Mouse (Mus musculus): ENCODE measurements around the gene Zfhx3. TPM values are rescaled to one million over a fixed set of nuclear protein-coding genes. Genes with fewer than 3 reads are reported as not detected.
"Not testable (repeated sequence)": the region's sequence is repeated elsewhere in the genome, so short reads cannot be mapped to it uniquely, and the experiment has no call there.

Zfhx3 gene
- polyA plus RNA-seq (2012; rRNA removed) = 1.4 and 1.5 TPM in 2 replicates

DNA sequence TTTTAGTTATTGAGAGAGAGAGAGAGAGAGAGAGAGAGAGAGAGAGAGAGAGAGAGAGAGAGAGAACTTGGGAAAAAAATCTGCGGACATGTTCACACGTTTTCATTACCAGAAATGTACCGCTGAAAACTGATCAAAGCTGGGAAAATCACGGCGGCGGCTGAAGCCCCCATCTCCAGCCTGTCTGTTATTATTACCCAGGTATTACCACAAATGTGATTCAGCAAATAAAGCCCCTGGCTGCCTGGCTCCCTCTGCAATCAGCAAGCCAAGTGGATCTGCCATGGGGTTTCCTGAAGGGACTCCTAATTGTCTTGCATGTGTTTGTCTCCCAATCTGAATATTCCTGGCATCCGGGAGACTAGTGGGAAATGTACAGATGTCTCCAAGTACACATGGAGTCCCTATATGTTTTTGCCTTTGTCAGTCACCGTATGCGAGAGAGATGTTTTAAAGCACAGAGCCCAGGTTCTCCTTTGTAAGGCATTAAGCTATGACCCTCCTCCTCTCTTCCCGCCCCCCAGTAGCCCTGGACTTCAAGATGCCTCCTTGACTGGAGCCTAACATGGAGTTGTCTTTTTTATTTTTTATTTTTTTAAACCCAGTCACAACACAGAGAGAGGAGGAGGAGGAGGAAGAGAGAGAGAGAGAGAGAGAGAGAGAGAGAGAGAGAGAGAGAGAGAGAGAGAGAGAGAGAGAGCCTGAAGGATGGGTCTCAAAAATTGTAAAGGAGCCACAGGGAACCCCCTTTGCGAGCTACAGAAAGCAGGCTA lies at the start of gene Zfhx3:
Zfhx3 (plus strand) TSS at position 723 of the 773 bp plus-strand sequence.
- DNase-seq (ENCODE audit: extremely low spot score in 1 of 2, low spot score in 1 of 2) = no peak

DNA sequence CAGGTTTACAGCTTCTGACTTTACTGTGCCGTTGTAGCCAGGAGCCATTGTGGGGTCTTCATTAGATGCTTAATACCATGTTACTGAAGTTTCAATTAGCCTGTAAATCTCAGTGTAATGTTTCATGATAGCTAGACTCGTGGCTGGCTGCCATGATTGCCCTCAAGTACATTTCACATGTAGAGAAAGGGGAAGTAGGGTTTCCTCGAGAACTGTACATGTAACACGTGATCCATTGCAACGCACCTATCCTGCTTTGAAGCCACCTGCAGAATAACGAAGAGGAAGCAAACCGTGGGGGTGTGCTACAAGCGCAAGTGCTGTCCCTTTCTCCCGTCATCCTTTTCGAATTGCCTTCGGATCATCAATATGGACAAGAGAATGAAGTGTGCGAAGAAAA lies 23.5 kb upstream of the Zfhx3 start:
- DNase-seq (ENCODE audit: extremely low spot score in 1 of 2, low spot score in 1 of 2) = no peak

DNA sequence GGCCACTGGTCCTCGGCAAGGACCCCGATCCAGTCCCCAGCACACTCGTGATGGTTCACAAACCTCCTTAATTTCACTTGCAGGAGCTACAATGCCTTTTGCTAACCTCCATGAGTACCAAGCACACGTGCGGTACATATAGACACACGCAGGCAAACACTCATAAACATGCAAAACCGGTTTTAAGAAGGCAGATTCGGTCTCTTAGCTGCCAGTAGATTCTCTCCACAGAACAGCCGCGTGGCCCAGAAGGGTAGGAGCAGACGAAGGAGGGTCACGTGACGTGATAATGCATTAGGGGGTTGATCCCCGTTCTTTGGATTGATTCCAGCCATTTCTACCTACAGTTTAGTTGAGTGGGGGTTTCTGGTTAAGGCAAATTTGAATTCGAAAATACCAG lies 16.3 kb upstream of the Zfhx3 start:
- no peak for DNase-seq (ENCODE audit: extremely low spot score in 1 of 2, low spot score in 1 of 2)

DNA sequence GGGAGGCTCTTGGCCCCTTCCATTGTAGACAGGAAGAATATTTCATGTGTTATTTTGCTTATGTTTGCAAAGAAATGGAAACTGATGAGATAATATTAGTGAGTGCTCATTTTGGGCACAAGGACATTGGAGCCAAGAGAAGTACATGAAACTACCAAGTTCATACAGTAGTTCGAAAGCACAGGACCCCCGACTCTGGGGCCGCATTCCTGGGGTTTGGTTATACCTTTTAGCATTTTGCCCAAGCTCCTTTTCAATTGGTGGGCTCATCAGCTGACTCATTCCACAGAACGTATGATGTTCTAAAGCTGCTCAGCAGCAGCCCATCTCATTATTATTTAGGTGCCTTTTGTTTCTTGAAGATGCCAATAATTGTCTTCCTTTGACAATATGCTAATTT lies 5.7 kb upstream of the Zfhx3 start:
- no peak for DNase-seq (ENCODE audit: extremely low spot score in 1 of 2, low spot score in 1 of 2)

DNA sequence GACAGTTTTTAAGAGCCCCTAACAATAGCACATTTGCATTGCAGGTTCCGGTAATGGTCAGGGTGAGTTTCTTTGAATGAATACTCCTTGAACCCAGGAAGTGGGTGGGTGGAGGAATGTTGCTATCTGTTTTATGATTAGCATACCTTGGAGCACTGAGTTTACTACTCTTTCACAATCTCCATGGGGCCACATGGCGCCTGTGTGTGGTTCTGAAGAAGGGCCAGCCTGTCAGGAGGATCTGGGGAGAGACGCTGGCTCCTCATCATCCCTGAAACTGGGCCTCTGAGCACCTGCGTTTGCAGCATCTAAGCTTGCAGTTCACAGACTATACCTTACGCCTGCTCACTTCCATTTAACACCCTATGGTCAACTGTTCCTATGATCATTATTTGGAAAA lies 4.2 kb upstream of the Zfhx3 start:
- DNase-seq (ENCODE audit: extremely low spot score in 1 of 2, low spot score in 1 of 2) = not testable (repeated sequence)

DNA sequence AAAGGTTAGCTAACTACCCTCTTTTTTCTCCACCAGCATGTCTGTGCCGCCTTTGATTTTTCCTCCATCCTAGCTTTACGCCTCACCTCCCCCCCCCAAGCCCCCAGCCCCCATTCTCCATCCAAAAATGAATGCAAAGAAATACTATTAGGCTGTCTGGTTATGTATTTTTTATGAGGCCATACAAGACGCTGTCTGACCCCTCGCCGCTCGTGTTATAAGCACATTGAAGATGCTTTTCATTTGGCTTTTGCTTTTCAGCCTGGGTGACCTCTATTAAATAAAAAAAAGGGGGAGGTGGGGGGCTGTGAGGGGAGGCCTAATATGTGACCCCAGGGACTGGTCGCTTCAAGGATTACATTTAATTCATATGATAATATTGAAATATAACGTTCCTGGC lies 2.3 kb upstream of the Zfhx3 start:
- DNase-seq (ENCODE audit: extremely low spot score in 1 of 2, low spot score in 1 of 2) = no peak

DNA sequence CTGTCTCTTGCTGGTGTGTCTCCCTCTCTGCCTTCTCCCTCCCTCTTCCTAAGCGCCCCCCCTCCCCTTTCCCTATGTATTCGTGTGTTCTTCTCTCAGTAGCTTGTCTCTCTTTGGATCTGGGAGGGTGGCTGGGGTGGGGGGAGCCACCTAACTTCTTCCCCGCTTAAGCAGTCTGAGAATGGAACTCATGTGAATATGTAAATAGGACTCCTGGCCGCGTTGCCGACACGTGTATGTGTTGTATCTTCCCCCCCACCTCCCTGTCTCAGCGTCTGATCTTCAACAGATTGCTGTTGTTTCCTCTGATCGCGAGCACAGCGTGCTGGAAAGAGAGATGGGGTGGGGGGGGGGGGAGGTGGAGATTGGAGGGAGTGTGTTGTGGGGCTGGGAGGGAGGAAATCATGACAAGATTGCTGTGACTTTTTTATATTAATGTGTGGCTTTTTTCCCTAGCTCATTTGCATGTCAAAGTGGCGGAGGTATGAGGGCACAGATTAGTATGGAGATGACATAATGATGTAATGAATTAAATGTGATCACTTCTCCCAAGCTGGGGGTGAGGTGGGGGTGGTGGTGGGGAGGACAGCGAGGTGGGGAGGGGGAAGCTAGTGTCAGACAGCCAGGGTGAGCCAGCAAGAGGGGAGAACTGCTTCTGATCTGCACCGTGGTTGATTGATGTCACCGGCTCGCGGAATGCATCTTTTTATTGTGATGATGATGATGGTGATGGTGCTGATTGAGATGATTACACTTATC lies 487 bp downstream of the Zfhx3 start:
- DNase-seq (ENCODE audit: extremely low spot score in 1 of 2, low spot score in 1 of 2) = no peak

DNA sequence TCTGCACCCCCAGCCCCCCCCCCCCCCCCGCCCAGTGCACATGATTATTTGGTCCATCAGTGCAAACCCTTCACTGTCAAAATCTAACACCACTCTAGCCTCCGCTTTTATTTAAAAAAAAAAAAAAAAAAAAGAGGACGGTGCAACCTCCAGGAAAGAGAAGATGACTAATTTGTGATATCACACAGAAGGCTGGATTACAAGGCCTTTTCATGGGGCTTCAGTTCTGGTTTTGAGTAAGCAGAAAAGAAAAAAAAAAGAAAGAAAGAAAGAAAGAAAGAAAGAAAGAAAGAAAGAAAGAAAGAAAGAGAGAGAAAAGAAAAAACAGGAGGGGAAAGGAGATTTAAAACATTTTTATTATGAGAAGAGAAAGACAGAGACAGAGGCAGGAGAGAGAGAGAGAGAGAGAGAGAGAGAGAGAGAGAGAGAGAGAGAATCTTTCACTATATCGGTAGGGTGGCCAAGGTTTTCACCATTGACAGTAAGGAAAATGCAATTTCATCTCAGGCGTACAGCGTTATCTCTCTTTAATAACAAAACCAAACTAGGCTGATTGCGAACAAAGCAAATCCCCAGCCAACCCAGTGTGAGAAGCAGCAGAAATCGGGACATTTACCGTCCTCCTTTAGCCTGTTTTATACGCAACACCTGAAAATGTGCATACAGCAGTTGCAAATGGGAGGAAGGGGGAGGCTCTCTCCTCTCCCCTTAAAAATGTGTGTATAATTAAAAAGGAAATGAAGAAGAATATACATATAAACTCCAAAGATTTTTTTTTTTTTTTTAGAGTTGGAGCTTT lies 1.3 kb downstream of the Zfhx3 start:
- DNase-seq (ENCODE audit: extremely low spot score in 1 of 2, low spot score in 1 of 2) = no peak

DNA sequence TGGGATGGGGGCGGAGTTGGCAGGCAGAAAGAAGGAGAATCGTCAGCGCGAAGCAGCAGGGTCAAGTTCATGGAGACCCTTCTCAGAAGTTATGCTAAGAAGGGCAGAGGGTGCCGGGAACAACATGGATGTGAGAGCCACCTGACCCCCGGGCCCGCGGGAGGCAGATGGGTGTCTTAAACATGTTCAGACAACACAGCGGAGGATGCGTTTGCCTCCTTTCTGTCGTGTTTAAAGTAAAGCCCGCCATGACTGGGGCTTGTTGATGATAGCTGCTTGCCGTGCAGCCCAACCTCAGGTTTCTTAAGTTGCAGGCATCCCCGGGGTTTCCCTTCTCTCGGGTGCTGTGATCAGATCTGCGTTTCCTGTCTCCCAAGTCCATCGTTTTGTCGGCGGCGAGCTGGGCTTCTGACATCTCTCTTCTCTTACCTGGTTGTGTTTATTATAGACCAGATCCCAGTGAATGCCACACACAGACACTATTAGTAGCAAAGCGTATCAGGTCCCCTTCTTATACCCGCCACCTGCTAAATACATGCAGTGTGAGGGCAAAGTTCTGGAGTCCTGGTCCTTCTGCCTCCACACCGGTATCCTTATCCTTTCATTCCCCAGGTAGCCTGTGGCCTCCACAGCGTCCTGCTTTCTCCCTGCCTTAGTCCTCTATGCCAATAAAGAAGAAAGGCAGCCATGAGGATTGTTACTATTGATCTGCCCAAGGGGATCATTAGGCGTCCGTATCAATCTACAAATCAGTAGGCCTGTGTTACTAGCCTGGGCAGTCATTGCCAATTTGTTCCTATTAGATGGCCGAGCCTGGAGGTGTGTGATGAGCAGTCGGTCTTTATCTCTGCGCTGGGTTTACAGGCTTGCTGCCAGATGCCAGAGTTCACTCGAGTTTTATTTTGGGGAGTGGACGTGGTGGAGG lies 2.5 kb downstream of the Zfhx3 start:
- DNase-seq (ENCODE audit: extremely low spot score in 1 of 2, low spot score in 1 of 2) = no peak

DNA sequence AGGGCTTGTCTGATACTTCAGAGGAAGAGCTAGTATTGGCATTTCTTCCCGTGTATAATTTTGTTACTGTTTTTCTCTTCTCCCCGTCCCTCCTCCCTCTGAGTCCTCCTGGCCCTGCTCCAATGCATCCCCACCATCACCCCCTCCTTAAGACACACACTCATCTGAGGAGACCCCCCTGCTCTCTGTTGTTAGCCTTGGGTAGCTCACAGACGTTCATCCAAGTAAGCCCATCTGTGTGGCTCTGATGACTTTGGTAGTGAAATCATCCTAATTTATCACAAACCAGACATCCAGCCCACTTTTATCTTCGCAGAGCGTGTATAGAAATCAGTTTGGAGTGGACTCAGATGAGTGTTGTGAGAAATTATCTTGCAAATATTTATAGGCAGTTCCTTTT lies 4.4 kb downstream of the Zfhx3 start:
- DNase-seq (ENCODE audit: extremely low spot score in 1 of 2, low spot score in 1 of 2) = no peak

DNA sequence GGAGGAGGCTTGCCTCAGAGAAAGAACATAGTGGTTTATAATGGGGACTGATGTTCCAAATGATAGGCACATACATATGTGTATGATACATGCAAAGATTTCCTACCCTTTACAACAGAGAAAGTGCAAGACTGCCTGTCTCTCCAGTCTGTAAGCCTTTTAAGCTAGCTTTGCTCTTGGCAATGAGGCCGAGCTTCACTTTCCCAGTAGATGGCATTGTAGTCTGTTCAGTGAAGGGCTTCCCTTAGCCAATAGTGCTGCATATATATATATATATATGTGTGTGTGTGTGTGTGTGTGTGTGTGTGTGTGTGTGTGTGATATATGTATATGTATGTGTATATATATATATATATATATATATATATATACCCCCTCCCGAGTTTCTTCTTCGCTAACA lies 13.4 kb downstream of the Zfhx3 start:
- DNase-seq (ENCODE audit: extremely low spot score in 1 of 2, low spot score in 1 of 2) = peak in 1 of 2 experiments; percentile 76

DNA sequence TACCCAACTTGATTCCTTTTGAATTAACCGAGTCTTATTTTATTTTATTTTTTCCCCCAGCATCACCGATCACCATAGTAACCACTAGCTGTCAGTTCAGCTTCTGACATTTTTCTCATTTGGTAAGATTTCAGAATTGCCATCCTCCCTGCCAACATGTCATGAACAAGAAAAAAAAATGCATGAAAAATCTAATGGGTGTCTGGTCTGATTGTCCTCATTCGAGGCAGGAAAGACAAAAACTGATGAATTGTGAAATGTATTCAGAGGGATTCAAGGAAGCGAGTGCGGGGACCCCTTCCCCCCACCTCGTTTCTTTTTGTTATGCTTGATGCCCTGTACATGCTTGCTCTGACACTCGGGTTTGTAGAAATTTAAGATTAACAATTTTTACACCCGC lies 15.1 kb downstream of the Zfhx3 start:
- no peak for DNase-seq (ENCODE audit: extremely low spot score in 1 of 2, low spot score in 1 of 2)

DNA sequence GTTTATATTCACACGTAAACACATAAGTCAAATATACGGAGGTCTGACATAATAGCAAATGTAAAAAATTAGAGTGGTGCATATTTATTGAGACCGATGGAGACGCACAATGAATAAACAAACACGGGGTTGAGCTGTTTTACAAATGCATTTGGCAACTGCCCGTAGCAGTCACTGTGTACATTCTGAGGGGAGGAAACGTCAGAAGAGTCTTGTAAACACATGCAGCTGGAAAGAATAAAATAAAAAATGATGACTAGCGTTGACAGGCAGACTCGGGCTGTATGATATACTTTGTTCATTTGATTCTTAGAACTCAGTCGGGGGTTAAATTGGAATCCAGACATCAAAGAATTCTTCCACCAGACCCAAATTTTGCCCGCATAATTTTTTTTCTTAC lies 18.0 kb downstream of the Zfhx3 start:
- no peak for DNase-seq (ENCODE audit: extremely low spot score in 1 of 2, low spot score in 1 of 2)

DNA sequence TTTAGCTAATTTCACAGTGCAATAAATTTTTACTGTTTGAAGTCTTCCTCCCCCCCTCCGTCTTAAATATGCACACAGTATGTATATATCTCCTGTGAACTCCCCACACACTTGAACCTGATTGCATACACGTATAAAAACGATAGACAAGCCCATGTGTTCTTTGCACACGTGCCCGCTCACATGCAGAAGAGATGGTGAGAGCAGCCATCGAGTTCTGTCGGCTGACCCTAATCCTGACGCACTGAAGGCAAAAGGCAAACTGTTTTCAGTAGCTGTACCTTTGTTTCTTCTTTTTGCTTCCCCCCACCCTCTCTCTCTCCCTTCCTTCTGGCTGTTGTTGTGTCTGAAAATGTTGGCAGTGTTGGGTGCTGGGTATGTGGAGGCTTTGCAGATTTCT lies 18.4 kb downstream of the Zfhx3 start:
- DNase-seq (ENCODE audit: extremely low spot score in 1 of 2, low spot score in 1 of 2) = no peak

DNA sequence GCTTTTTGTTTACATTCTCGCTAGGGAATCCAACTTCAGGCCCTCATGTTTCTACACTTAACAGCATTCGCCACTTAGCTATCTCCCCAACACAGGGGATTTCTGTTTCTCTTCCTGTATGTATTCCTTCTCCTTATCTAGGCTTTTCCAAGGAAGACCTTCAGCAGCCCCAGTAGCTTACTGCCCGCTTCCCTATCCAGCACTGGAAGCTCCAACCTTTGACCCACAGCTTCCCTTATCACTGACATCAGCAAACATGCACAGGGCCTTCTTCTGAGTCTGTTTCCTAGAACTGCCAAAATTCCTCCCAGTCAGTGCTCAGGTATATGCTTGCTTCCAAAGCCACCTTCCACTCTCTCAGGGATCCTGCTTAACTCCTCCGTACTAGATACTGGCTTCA lies 29.8 kb downstream of the Zfhx3 start:
- no peak for DNase-seq (ENCODE audit: extremely low spot score in 1 of 2, low spot score in 1 of 2)

DNA sequence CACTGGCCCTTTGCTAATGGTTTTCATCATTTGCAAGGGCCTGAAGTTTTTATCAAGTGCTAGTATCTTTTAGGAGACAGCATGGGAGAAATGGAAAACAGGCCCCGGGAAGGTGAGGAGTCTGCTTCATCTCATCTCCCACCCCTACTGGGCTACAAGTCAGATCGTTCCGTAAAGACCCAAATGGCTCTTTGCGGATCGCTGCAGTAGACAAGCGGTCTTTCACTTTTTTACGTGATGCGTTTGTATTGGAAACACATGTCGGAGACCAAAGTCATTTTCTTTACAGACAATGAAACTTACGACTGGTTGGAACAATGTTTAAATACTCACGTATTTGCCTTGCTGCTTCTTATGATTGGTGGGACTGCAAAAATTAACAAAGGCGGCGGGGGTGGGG lies 32.0 kb downstream of the Zfhx3 start:
- no peak for DNase-seq (ENCODE audit: extremely low spot score in 1 of 2, low spot score in 1 of 2)

DNA sequence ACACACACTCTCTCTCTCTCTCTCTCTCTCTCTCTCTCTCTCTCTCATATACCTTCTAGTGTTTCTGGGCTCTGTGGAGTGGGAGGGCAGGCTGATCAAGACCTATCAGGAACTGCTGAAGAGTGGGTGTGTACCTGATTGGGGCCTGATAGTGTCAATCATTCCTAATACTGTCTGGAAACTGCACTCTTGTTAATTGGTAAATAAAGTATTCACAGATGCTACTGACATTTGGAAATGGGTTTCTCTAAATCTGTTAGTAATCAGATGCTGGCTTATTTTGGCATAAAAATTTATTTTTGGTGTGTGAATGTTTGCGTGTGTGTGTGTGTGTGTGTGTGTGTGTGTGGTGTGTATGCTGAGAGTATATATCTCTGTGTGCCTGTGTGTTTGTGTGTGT lies 35.8 kb downstream of the Zfhx3 start:
- no peak for DNase-seq (ENCODE audit: extremely low spot score in 1 of 2, low spot score in 1 of 2)

DNA sequence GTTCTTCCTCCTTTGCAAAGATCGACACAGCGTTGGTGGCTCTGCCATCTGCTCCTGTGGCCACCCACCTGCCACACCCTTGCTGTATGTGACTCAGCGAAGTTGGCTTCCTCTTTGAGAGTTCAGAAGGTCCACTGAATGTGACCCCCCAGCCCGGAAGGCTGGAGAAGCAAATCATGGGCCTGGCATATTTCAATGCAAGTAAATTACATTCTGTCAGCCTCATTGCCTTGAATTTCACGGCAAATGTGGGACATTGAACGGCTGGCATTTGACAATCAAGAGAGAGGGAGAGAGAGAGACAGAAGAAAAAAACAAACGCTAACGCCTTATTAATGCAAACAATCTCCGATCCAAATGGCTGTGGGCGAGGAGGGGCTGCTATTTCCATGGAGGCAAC lies 38.2 kb downstream of the Zfhx3 start:
- peak in 1 of 2 experiments; percentile 61 for DNase-seq (ENCODE audit: extremely low spot score in 1 of 2, low spot score in 1 of 2)

DNA sequence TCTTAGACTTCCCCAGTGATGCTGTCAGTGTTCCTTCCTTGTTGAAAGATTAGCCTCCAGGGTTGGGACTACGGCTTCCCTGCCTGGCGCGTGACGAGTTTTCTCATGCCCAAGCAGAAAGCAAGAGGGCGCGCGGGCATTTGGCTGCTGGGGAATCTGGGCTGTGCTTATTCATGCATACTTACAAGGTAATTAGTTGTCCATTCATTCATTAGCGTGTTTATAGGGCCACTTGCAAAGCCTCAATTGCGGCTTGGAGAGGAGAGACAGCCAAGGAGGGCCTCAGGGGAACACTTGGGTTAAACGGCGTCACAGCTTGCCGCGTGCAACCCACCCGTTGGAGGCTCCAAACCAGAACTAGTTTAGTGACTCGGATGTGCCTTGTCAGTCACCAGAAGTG lies 44.2 kb downstream of the Zfhx3 start:
- peak; percentile 5 to 57 for DNase-seq (ENCODE audit: extremely low spot score in 1 of 2, low spot score in 1 of 2)

DNA sequence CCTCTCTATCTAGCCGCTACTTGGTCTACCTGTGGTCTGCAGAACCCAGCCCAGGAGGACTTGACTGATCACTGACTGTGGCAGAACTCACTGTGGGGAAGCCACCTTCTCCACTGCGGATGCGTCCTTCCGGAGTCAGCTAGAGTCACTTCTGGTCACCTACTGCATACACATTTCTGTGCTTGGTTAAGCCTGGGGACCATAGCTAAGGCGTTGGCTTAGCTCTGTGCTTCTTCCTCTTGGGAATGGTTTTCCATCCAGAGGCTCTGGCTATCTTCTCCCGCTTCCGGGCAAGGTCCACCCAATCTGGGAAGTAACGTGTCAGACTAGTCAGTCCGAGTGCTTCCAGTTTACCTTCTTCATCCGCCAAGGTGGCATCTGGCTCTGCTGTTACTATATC lies 56.4 kb downstream of the Zfhx3 start:
- no peak for DNase-seq (ENCODE audit: extremely low spot score in 1 of 2, low spot score in 1 of 2)
